Mouse (Mus musculus) kidney, postnatal 0 days (tissue): ENCODE results near the gene Hacd2. TPM values are rescaled to one million over a fixed set of nuclear protein-coding genes. Genes with fewer than 3 reads are reported as not detected.
A peak's percentile ranks its signal among the peaks of the same experiment; 100 is the strongest.

ENCODE experiments used
- ATAC-seq: fragments of 200-750 bp; cut with Nextera tagmentation; replicated peaks from 2 replicates; pipeline ENCODE4 v1.8.0; 2017; ENCODE audit warnings: low read depth, moderate number of reproducible peaks, moderate TSS enrichment, moderate library complexity; ENCODE audit not compliant: low FRiP score
- DNase-seq: peaks from one replicate; pipeline ENCODE4 v3.0.0-alpha.2; 2016; ENCODE audit warnings: low spot score
- H3K27ac ChIP-seq: fragments of 300-500 bp; sonication (generic); 2 replicates; pipeline ENCODE4 v1.5.1; 2014; ENCODE audit warnings: mild to moderate bottlenecking
- H3K27me3 ChIP-seq: fragments of 300-500 bp; sonication (generic); 2 replicates; pipeline ENCODE4 v1.6.1; 2014; ENCODE audit warnings: low read length, mixed read lengths; ENCODE audit not compliant: insufficient read depth
- H3K36me3 ChIP-seq: fragments of 300-500 bp; sonication (generic); 2 replicates; pipeline ENCODE4 v1.6.1; 2014; ENCODE audit warnings: low read length, mixed read lengths; ENCODE audit not compliant: insufficient read depth
- H3K4me1 ChIP-seq: fragments of 300-500 bp; sonication (generic); replicated peaks from 2 replicates; pipeline ENCODE4 v1.6.1; 2014; ENCODE audit warnings: antibody characterized with exemption, low read length, mixed read lengths; ENCODE audit not compliant: insufficient read depth
- H3K4me2 ChIP-seq: fragments of 300-500 bp; sonication (generic); 2 replicates; pipeline ENCODE4 v1.6.1; 2014; ENCODE audit warnings: mild to moderate bottlenecking, low read length, moderate library complexity, mixed read lengths
- H3K4me3 ChIP-seq: fragments of 300-500 bp; sonication (generic); replicated peaks from 2 replicates; pipeline ENCODE4 v1.5.1; 2014; ENCODE audit warnings: low read depth, low read length
- H3K9ac ChIP-seq: fragments of 300-500 bp; sonication (generic); 2 replicates; pipeline ENCODE4 v1.6.1; 2014; ENCODE audit warnings: low read depth, low read length
- H3K9me3 ChIP-seq: fragments of 300-500 bp; sonication (generic); replicated peaks from 2 replicates; pipeline ENCODE4 v1.6.1; 2016; ENCODE audit warnings: low read length, inconsistent platforms, mixed read lengths
- CTCF ChIP-seq: IDR thresholded peaks from 2 replicates; pipeline ENCODE4 v1.5.1; 2016; ENCODE audit warnings: antibody characterized with exemption, low read depth, mild to moderate bottlenecking, moderate library complexity
- WGBS: fragments of 180-500 bp; shearing (Covaris S2); extraction: QIAGEN DNeasy Blood & Tissue Kit; methylation state at CpG from one replicate; pipeline ENCODE4 v1.1.7; 2014; 5-methylcytosine and 5-hydroxymethylcytosine counted together
- polyA plus RNA-seq: library from polyadenylated mRNA; unstranded; fragments of >200 nt; fragmentation: Nextera tagmentation; extraction: Ambion mirVana; gene quantifications from 2 replicates; pipeline ENCODE4 v1.2.1, GENCODE M21; 2015

The Hacd2 gene
- polyA plus RNA-seq, 1 experiment from 2014 or later: 92.6 TPM

- Histone ChIP-seq H3K27ac (no peak overlapping the region), H3K9ac (no peak overlapping the region), H3K4me3 (no peak overlapping the region), H3K36me3 (no peaks in the 10 kb centered on the region), H3K27me3 (no peaks in the 10 kb centered on the region), H3K4me2 (no peak overlapping the region), H3K9me3 (no peaks in the 10 kb centered on the region), H3K4me1 (no peaks in the 10 kb centered on the region)
- 85% methylated on average over 6 of the region's 6 CpGs for WGBS
- no peak for TF ChIP-seq CTCF
- ATAC-seq (no peak), DNase-seq (no peak)
Measured at GRCm38 (mm10) chr16:35046081-35046775, 24.0 kb downstream of the Hacd2 start.

GRCm38 (mm10) chr16:35047272-35047969, 25.2 kb downstream of the Hacd2 start:
- H3K27ac ChIP-seq: no peak overlapping the region
- ATAC-seq (no peak), DNase-seq (no peak)
- WGBS: 89% methylated on average over 6 of the region's 6 CpGs
- no peak overlapping the region for H3K4me3 ChIP-seq
- TF ChIP-seq CTCF: no peak
- no peaks in the 10 kb centered on the region for H3K9me3 ChIP-seq
- no peaks in the 10 kb centered on the region for H3K4me1 ChIP-seq
- no peak overlapping the region for H3K9ac ChIP-seq
- H3K4me2 ChIP-seq: no peak overlapping the region
- no peaks in the 10 kb centered on the region for H3K36me3 ChIP-seq
- no peaks in the 10 kb centered on the region for H3K27me3 ChIP-seq

GRCm38 (mm10) chr16:35051066-35051465, 28.8 kb downstream of the Hacd2 start:
- Histone ChIP-seq H3K9ac (no peak overlapping the region), H3K36me3 (no peaks in the 10 kb centered on the region), H3K4me1 (no peaks in the 10 kb centered on the region), H3K4me2 (no peak overlapping the region), H3K27me3 (no peaks in the 10 kb centered on the region), H3K4me3 (no peak overlapping the region), H3K27ac (no peak overlapping the region), H3K9me3 (no peaks in the 10 kb centered on the region)
- ATAC-seq (0 out of 2 replicates have a peak, but pooled peaks have one; percentile 33), DNase-seq (peak; percentile 55)
- WGBS: 41% methylated on average over 5 of the region's 5 CpGs
- no peak for TF ChIP-seq CTCF

GRCm38 (mm10) chr16:35052191-35052590, 30.0 kb downstream of the Hacd2 start:
- H3K4me2 ChIP-seq: no peak overlapping the region
- no peak for DNase-seq
- ATAC-seq: no peak
- no peaks in the 10 kb centered on the region for H3K27me3 ChIP-seq
- 95% methylated on average over 1 of the region's 1 CpGs for WGBS
- no peaks in the 10 kb centered on the region for H3K36me3 ChIP-seq
- H3K9ac ChIP-seq: no peak overlapping the region
- no peak overlapping the region for H3K27ac ChIP-seq
- H3K9me3 ChIP-seq: no peaks in the 10 kb centered on the region
- no peak for TF ChIP-seq CTCF
- no peaks in the 10 kb centered on the region for H3K4me1 ChIP-seq
- H3K4me3 ChIP-seq: no peak overlapping the region

GRCm38 (mm10) chr16:35054432-35055193, 32.4 kb downstream of the Hacd2 start:
- no peak overlapping the region for H3K9ac ChIP-seq
- ATAC-seq (no peak), DNase-seq (no peak)
- no peaks in the 10 kb centered on the region for H3K27me3 ChIP-seq
- no peaks in the 10 kb centered on the region for H3K4me1 ChIP-seq
- H3K9me3 ChIP-seq: no peaks in the 10 kb centered on the region
- H3K27ac ChIP-seq: no peak overlapping the region
- 91% methylated on average over 8 of the region's 8 CpGs for WGBS
- no peak overlapping the region for H3K4me3 ChIP-seq
- no peak overlapping the region for H3K4me2 ChIP-seq
- TF ChIP-seq CTCF: no peak
- H3K36me3 ChIP-seq: no peaks in the 10 kb centered on the region

- DNase-seq (no peak), ATAC-seq (no peak)
- no peak overlapping the region for H3K27ac ChIP-seq
- no peak for TF ChIP-seq CTCF
- H3K4me3 ChIP-seq: no peak overlapping the region
- H3K36me3 ChIP-seq: no peaks in the 10 kb centered on the region
- no peaks in the 10 kb centered on the region for H3K4me1 ChIP-seq
- H3K27me3 ChIP-seq: no peaks in the 10 kb centered on the region
- no peak overlapping the region for H3K9ac ChIP-seq
- no peaks in the 10 kb centered on the region for H3K9me3 ChIP-seq
- H3K4me2 ChIP-seq: no peak overlapping the region
- 81% methylated on average over 1 of the region's 1 CpGs for WGBS
Measured at GRCm38 (mm10) chr16:35055194-35055506, 32.9 kb downstream of the Hacd2 start.
